Mouse (Mus musculus) embryonic stem cell, embryonic (primary cell): ENCODE results near the gene P2rx4.
"Not testable (repeated sequence)": the region's sequence is repeated elsewhere in the genome, so short reads cannot be mapped to it uniquely, and the experiment has no call there.

Source experiments
- CTCF ChIA-PET, 4 experiments: fragments of 300-600 bp in 2 of 4; fragments of 350-600 bp in 2 of 4; sonication (Branson Sonifier 250); formaldehyde crosslinking; loops; one replicate each; lab custom pipeline; 2022; ENCODE audit warnings: inconsistent platforms in 2 of 4; lab: Charles Lee
- POLR2A ChIA-PET, 4 experiments: fragments of 300-600 bp in 2 of 4; fragments of 350-600 bp in 2 of 4; sonication (Branson Sonifier 250); formaldehyde crosslinking; loops; one replicate each; lab custom pipeline; 2022; ENCODE audit warnings: antibody characterized with exemption in 4 of 4, inconsistent platforms in 1 of 4; lab: Charles Lee

P2rx4 gene

GRCm38 (mm10) chr5:122707276-122708181 is at the start of gene P2rx4:
TSS of gene P2rx4 (plus strand) at chr5:122707544.
- ChIA-PET POLR2A (interaction anchor here (0.6 to 2.4 kb wide), 60 partner anchors 8 to 635 kb away, joined by 3 to 22 read pairs (median 3); partner anchors contain the start of genes Rad9b (in 2 of the 4), Vps29 (in 2 of the 4), Anapc7 (in 1 of the 4) and Atp2a2 (in 1 of the 4)), CTCF (interaction anchor here (0.5 to 2.1 kb wide), 14 partner anchors 9 to 706 kb away, joined by 3 to 9 read pairs (median 4); no protein-coding TSS in a partner anchor)

GRCm38 (mm10) chr5:122662501-122662900 is 44.8 kb upstream of the P2rx4 start:
- POLR2A ChIA-PET: interaction anchor here in 2 of 4 experiments (0.6 to 2.2 kb wide), 4 partner anchors 14 to 930 kb away, joined by 3 to 7 read pairs (median 4); no protein-coding TSS in a partner anchor
- CTCF ChIA-PET: interaction anchor here (0.5 to 1.0 kb wide), 6 partner anchors 52 to 520 kb away, joined by 3 read pairs; no protein-coding TSS in a partner anchor

GRCm38 (mm10) chr5:122665036-122665435 is 42.3 kb upstream of the P2rx4 start:
- ChIA-PET CTCF (interaction anchor here in 1 of 4 experiments (0.6 kb wide), 1 partner anchor 61 kb away, joined by 3 read pairs; no protein-coding TSS in a partner anchor), POLR2A (no interaction called here)

- POLR2A ChIA-PET: interaction anchor here (0.6 to 0.9 kb wide), 4 partner anchors 12 to 542 kb away, joined by 3 to 11 read pairs (median 4); no protein-coding TSS in a partner anchor
- CTCF ChIA-PET: interaction anchor here in 3 of 4 experiments (0.6 to 0.8 kb wide), 4 partner anchors 11 to 719 kb away, joined by 3 to 4 read pairs (median 3); no protein-coding TSS in a partner anchor
Measured at GRCm38 (mm10) chr5:122668981-122669897, 38.1 kb upstream of the P2rx4 start.

GRCm38 (mm10) chr5:122671641-122672040 is 35.7 kb upstream of the P2rx4 start:
- POLR2A ChIA-PET: not testable (repeated sequence)
- CTCF ChIA-PET: interaction anchor here in 1 of 4 experiments (0.6 kb wide), 1 partner anchor 404 kb away, joined by 3 read pairs; no protein-coding TSS in a partner anchor

- ChIA-PET CTCF (interaction anchor here in 2 of 4 experiments (0.6 to 0.7 kb wide), 2 partner anchors 9 to 404 kb away, joined by 3 read pairs; no protein-coding TSS in a partner anchor), POLR2A (no interaction called here)
Measured at GRCm38 (mm10) chr5:122672298-122672697, 35.0 kb upstream of the P2rx4 start.

- POLR2A ChIA-PET: interaction anchor here in 2 of 4 experiments (0.6 to 1.4 kb wide), 3 partner anchors 14 to 178 kb away, joined by 4 to 6 read pairs (median 4); no protein-coding TSS in a partner anchor
- CTCF ChIA-PET: interaction anchor here in 1 of 4 experiments (0.7 kb wide), 1 partner anchor 10 kb away, joined by 4 read pairs; no protein-coding TSS in a partner anchor
Measured at GRCm38 (mm10) chr5:122676002-122676401, 31.3 kb upstream of the P2rx4 start.

- ChIA-PET CTCF (interaction anchor here in 3 of 4 experiments (0.6 to 1.3 kb wide), 3 partner anchors 41 to 589 kb away, joined by 3 to 4 read pairs (median 4); no protein-coding TSS in a partner anchor), POLR2A (interaction anchor here in 2 of 4 experiments (0.5 to 0.7 kb wide), 2 partner anchors 144 to 202 kb away, joined by 3 to 5 read pairs; no protein-coding TSS in a partner anchor)
Measured at GRCm38 (mm10) chr5:122677983-122678382, 29.4 kb upstream of the P2rx4 start.

- CTCF ChIA-PET: no interaction called here
- POLR2A ChIA-PET: interaction anchor here in 2 of 4 experiments (0.9 to 2.0 kb wide), 7 partner anchors 19 to 227 kb away, joined by 3 to 6 read pairs (median 4); partner anchors contain the start of genes P2rx4 (in 1 of the 2) and P2rx7 (in 1 of the 2)
Measured at GRCm38 (mm10) chr5:122679881-122680280, 27.5 kb upstream of the P2rx4 start.

GRCm38 (mm10) chr5:122681276-122681675 is 26.1 kb upstream of the P2rx4 start:
- ChIA-PET CTCF (interaction anchor here in 3 of 4 experiments (0.6 to 1.5 kb wide), 8 partner anchors 9 to 383 kb away, joined by 3 to 7 read pairs (median 4); partner anchors contain the start of gene P2rx4 (in 1 of the 3)), POLR2A (interaction anchor here in 3 of 4 experiments (0.6 to 2.0 kb wide), 25 partner anchors 9 to 610 kb away, joined by 3 to 8 read pairs (median 3); partner anchors contain the start of genes P2rx4 (in 2 of the 3) and P2rx7 (in 1 of the 3))

GRCm38 (mm10) chr5:122683926-122684325 is 23.4 kb upstream of the P2rx4 start:
- ChIA-PET POLR2A (interaction anchor here in 1 of 4 experiments (0.7 kb wide), 1 partner anchor 14 kb away, joined by 3 read pairs; no protein-coding TSS in a partner anchor), CTCF (no interaction called here)

- ChIA-PET POLR2A (interaction anchor here in 1 of 4 experiments (0.6 kb wide), 1 partner anchor 38 kb away, joined by 3 read pairs; no protein-coding TSS in a partner anchor), CTCF (no interaction called here)
Measured at GRCm38 (mm10) chr5:122687391-122687790, 20.0 kb upstream of the P2rx4 start.

- CTCF ChIA-PET: no interaction called here
- POLR2A ChIA-PET: interaction anchor here in 2 of 4 experiments (0.7 to 1.4 kb wide), 3 partner anchors 10 to 20 kb away, joined by 3 to 7 read pairs (median 3); partner anchors contain the start of gene P2rx4 (in 1 of the 2)
Measured at GRCm38 (mm10) chr5:122689153-122689552, 18.2 kb upstream of the P2rx4 start.

- CTCF ChIA-PET: no interaction called here
- POLR2A ChIA-PET: interaction anchor here in 3 of 4 experiments (0.9 to 1.2 kb wide), 4 partner anchors 9 to 19 kb away, joined by 3 to 5 read pairs (median 3); partner anchors contain the start of gene P2rx4 (in 1 of the 3)
Measured at GRCm38 (mm10) chr5:122690486-122690885, 16.9 kb upstream of the P2rx4 start.

- POLR2A ChIA-PET: interaction anchor here in 2 of 4 experiments (0.5 to 1.6 kb wide), 6 partner anchors 10 to 41 kb away, joined by 3 to 6 read pairs (median 5); partner anchors contain the start of gene P2rx4 (in 2 of the 2)
Measured at GRCm38 (mm10) chr5:122693431-122694207, 13.7 kb upstream of the P2rx4 start.

GRCm38 (mm10) chr5:122695516-122695915 is 11.8 kb upstream of the P2rx4 start:
- POLR2A ChIA-PET: interaction anchor here in 1 of 4 experiments (0.6 kb wide), 1 partner anchor 74 kb away, joined by 3 read pairs; no protein-coding TSS in a partner anchor
- CTCF ChIA-PET: no interaction called here

More at GRCm38 (mm10) chr5:122693431-122694207, 13.7 kb upstream of the P2rx4 start:
- CTCF ChIA-PET: interaction anchor here in 1 of 4 experiments (1.0 kb wide), 1 partner anchor 71 kb away, joined by 3 read pairs; no protein-coding TSS in a partner anchor
